Mouse (Mus musculus) erythroblast, adult 5-6 weeks (primary cell): ENCODE data around the gene Slc16a2. TPM values are rescaled to one million over a fixed set of nuclear protein-coding genes. Genes with fewer than 3 reads are reported as not detected.

Experiments used
- ATAC-seq: replicated peaks from 2 replicates; pipeline ENCODE4 v1.8.0; 2016; ENCODE audit warnings: moderate number of reproducible peaks, mild to moderate bottlenecking, moderate TSS enrichment, inconsistent platforms; ENCODE audit not compliant: poor library complexity, low FRiP score, severe bottlenecking
- total RNA-seq, 2 experiments: library from RNA; stranded (forward) in 1 of 2; stranded (reverse) in 1 of 2; fragments of 150-400 nt in 1 of 2; fragments of 200-764, 138-1000 nt in 1 of 2; gene quantifications; 2 replicates each; pipeline versions ENCODE4 v1.2.3 to v1.2.4; 2015 to 2017; ENCODE audit warnings: low replicate concordance in 2 of 2

The Slc16a2 gene
- total RNA-seq, 2 experiments from 2014 or later, result 0.19 TPM; not detected in 1

DNA sequence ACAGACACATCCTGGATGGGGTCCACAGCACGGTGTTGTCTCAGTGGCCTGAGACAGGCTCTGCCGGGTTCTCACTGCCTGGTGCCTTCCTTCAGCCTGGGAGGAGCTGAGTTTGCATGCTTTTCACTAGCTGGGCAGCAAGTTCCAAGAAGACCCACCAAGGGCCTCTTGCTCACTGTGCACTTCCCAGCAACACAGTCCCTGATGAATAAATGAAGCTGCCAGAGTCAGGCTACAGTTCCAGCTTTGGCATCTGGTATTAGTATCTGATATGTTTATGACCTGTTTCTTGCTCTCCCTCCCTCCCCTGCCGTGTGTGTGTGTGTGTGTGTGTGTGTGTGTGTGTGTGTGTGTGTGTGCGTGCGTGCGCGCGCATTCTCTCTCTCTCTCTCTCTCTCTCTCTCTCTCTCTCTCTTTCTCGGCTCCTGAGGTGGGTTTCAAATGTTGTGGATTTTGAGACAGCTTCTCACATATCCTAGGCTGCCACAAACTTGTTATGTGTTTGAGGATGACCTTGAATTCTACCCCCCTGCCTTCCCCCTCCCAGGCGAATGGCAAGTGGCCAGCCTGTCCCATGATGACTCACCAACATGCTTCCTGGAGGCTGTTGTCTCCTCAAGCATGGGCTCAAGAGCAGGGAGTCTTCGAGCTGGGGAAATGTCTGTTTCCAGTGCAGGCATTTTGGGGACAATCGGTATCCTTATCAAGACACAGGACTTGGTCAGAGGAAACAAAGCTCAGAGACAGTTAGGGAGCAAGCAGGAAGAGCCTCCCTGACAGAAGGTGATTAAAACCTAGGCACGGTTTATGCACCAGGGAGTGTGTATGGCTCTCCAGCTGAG, 80.3 kb downstream of the Slc16a2 start:
- no peak for ATAC-seq

DNA sequence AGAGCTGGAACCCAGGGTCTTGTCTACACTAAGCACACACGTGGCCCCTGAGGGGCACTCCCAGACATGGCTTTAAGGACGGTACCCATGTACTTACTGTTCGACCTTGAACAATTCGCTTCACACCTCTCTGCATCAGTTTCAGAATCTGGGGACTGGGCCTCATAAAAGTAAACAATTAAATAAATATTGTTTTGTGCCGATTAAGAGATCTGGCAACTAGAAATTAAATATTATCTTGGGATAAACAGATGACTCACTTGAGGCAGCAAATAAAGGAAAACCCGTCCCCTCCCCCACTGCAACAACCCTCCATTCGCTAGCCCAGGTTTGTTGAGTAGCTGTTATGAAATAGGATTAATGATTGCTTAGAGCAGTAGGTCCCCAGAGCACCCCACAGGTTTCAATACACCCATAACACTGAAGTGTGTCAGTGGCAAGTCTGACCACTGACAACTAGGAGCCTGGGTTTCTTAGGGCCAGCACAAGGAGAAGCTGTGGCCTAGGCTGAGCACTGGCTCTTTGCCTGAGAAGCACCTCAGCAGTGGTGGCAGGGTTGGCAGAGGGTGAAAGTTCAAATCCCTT, 87.7 kb downstream of the Slc16a2 start:
- ATAC-seq, result no peak

DNA sequence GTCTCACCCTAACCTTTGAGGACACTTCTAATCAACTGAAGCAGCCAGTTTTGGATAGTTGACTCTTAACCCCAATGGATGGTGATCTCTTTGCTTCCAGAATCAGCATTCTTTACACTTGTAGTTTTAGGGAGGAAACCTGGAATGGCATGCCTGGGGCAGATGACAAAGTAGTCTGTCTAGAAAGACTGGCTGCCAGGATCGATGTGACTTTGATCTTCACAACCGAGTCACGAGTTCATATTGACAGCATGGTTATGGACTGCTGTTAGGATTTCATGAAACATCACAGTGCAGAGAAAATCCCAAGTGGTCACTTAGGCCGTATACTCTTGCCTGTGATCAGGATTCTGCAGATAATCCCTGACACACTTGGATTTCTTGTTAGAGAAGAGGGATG, 88.7 kb downstream of the Slc16a2 start:
- no peak for ATAC-seq

DNA sequence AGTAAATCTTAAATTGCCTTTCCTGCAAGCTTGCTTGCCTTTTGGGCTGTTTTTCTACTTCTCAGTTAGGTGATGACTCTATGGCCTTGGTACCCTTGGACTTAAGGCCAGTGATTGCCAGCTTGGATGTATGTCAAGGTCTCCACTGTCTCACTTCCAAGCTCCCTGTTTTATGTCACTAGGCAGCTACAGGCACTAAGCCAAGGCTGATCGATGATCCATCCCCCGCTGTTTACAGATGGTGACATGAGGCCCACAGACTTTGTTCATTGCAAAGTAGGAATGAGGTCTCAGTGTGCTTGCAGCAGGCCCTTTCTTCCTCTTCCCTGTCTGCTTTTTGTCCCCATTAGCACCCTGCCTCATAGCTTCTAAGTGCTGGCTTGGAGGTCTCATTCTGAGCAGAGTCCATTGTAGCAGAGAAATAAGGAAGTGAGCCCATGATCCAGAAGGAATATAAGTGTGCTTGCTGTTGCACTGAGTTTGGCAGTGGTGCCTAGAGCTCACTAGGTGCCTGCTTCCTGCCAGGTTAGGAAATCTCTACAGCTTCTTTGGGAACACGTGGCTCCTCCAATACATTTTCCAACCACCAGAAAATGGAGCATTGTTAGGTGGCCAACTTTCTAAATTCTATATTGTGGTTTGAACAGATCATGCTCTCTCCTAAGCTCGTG, 89.6 kb downstream of the Slc16a2 start:
- ATAC-seq, result no peak

DNA sequence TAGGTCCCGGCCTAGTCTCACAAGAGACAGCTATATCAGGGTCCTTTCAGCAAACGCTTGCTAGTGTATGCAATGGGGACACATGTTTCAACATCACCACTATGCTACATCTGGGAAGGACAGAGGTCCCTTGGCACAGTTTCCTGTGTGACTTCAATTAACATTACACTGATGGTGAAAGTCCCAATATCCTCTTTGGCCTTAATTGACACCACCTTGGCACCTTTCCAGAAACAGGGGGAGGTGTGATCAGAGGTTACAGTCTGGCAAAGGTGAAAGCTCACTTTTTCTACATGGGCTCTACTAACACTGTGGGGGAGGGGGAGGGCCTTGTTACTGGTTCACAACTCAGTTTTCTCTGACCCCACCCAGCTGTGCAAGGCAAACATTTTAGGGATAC, 99.3 kb downstream of the Slc16a2 start:
- no peak for ATAC-seq

DNA sequence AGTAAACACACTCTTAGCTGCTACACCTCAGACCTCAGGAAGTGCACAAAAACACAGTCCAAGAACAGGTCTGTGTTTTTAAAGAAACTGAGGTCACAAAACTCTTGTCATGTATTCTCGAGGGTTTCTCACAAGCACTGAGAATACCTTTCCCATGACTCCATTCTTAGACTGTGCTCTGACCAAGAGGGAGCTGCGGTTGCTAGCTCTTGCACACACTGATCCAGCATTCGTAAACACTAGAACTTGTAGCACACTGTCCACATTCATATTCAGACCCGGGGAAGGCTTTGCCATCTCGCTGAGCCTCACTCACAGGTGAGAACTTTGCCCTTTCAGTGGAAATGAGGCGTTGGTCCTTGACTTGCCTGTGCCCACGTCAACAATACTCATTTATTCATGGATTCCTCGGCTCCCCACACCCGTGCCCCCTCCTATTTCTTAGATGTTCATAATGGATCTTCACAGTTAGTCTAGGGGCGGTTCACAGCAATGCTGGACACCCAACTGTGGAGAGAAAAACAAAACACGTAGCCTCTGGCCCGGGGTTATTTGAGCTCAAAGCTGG, 102.1 kb downstream of the Slc16a2 start:
- no peak for ATAC-seq

DNA sequence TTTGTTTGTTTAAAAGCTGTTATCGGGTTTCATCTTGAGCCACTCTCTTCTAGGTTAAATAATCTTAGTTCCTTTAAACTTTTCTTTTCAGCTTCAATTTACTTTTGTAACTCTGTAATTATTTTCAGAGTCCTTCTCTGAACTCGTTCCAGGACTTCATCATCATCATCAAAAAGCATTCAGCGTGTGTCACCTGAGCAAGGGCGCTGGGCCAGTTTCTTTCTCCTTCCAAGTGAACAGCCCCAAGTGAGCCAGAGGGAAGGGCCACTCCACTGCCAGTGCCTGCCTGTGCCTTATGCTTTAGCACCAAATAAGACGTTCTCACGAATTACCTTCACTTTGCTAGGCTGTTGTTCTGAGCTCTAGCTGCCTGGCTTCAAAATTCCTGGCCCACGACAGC, 108.9 kb downstream of the Slc16a2 start:
- ATAC-seq, result no peak

DNA sequence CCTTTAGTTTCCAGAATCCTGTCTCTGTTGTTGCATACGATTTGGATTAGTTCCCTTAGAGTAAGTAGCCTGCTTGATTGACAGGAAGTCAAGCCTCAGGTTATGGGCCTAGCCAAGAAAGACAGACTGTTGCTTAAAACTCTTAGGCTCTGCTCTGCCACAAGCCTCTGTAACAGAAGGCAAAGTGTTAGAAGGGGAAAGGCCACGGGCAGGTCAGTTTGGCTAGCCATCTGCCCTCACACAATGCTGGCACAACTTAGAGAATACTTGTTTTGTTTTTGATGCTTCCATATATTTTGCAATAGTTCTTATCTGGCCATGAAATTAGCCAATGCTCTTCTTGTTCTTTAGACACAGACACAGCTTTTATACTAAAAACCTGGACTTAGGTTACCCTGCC, 112.1 kb downstream of the Slc16a2 start:
- no peak for ATAC-seq

DNA sequence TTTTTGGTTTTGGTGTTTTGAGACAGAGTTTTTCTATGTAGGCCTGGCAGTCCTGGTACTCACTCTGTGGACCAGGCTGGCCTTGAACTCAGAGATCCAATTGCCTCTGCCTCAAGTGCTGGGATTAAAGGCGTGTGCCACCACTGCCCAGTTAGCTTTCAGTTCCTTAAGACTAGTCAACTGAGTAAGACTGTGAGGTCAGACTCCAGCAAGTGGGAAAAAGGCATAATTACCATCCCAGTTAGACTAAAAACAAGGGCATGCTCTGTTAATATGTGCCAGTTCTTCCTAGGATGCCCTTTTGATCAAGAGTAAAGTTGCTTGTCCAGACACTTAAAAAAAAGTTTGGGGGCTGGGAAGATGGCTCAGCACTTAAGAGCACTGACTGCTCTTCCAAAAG, 113.2 kb downstream of the Slc16a2 start:
- ATAC-seq, result no peak

DNA sequence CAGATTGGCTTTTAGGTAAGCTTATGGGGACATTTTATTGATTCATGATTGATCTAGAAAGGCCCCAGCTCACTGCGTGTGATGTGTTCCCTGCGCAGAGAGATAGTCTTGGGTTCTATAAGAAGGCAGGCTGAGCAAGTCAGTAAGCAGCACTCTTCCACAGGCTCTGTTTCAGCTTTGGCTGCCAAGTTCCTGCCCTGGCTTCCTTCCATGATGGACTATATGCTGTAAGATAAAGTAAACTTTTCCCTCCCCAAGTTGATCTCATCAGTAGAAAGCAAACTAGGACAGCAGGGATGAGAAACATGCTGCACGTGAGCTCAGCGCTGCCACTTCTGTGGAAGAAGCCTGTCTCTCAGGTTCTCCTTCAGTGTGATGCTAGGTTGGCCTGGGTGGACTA, 117.2 kb downstream of the Slc16a2 start:
- ATAC-seq, result no peak

DNA sequence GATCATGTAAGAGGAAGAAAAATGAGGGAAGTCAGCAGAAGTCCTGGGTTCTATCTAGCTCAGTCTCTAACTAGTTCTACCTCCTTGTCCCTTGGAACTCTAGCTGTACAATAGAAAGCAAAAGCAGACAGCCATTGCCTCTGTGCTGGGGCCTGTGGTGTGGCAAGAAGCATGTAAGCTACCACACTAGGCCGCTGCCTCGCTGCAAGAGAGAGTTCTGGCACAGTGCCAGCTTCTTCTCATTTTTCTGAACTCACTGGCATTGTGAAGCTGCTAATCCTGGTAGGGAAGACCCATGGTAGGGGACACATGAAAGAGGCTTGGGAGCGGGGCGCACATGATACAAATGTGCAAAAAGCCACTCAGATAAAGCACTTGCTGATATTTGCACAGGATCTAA, 117.8 kb downstream of the Slc16a2 start:
- ATAC-seq, result no peak

DNA sequence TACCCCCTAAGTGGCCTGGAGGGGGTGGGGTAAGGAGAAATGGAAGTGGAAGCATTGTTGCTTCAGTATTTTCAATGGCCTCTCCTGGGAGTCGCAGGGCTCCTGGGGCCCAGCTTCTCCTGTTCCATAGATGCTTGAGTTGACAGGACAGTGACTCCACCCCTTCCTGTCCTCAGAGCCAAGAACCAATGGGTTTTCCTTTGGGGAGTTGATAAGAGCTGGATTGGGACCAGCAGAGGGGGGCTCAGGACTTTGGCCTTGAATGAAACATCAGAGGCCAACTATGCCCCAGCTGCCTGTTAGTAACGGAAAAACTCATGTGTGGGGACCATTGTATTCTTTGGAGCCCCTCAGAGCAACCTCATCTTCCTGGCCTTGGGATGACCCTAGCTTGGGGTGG, 124.0 kb downstream of the Slc16a2 start:
- no peak for ATAC-seq

DNA sequence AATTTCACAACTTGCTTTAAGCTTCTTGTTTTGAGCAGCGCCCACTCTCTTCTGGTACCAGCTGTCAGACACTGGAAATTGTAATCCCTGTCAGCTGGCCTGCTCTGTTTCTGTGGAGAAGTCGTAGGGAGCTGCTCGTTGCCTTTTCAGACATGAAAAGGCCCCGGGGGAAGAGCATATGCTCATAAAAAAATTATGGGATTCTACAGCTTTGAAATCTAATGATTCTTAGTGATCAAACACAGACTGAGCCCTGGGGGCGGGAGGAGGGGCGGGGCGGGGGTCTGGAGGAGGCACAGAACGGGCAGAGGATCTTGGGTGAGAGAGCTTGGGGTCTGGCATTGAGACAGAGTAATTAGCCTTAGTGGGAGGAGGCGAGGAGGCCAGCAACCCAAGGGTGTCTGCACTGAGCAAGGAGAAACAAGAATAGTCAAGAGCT, 125.7 kb downstream of the Slc16a2 start:
- ATAC-seq, result no peak

DNA sequence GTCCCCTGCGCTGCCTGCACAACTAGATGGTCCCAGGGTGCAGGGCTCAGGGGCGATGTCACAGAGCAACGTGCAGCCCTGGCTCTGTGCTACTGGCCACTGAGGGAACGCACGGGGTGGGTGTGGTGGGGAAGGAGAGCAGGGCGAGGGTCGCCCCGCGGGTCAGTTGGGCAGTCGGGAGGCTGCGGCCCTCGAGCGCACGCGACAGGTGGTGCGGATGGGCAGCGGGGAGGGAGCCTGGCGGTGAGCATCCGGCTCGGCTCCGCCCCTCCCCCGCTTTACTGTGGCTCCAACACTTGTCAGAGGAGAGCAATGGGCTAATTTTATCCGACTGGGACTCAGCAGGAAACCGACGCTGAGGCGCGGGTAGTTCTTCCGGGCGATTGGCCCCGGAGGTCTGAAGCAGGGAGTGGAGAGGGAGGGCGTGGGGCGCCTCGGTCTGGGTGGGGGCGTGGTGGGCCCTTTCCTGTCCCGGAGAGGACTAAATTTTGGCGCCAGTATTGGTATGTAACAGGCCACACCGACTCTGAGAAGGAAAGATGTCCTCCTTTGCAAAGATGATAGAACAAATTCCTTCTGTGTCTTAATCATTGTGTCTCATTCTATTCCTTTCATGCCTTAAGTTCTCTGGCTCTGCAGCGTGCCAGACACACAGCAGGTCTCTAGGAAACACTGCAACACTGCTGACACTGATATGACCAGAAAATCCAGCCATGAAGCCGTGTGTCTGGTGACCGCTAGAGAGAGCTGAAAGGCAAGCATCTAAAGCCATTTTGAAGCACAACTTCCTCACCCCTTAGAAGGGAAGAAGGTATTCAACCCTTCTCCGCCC, 126.4 kb downstream of the Slc16a2 start:
- ATAC-seq, result no peak

DNA sequence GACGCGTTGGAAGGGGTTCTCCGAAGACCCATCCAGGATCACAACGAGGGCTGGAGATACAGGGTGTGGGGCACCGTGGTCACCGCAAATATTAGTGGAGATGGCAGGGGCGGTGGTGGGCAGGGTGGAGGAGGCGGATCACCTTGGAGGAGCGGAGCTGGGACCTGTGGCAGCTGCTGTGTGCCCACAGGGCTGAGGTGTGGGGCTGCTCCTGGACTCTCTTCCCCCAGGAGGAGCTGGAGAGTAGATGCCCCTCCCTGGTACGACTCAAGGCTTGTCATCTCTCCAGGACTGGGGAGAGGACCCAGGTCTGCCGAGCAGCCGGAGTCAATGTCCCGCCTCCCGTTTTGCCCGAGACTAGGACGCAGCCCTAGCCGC, 127.0 kb downstream of the Slc16a2 start:
- ATAC-seq, result no peak

DNA sequence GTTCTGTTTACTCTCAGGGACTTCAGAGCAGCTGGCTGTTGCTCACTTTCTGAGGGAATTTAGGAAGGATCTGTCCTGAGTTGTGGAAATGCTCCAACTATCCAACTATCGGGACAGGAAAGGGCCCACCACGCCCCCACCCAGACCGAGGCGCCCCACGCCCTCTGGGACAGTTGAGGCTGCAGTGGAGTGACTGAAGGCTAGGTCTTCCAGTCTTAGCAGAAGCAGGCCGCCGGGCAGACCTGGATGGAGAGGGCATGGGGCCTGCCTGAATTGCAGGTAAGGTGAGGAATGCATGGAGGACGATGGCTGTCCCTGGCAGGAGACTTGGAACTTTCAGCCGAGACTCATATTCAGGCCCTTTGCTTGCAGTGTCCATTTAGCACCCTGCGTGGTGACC, 127.4 kb downstream of the Slc16a2 start:
- no peak for ATAC-seq

DNA sequence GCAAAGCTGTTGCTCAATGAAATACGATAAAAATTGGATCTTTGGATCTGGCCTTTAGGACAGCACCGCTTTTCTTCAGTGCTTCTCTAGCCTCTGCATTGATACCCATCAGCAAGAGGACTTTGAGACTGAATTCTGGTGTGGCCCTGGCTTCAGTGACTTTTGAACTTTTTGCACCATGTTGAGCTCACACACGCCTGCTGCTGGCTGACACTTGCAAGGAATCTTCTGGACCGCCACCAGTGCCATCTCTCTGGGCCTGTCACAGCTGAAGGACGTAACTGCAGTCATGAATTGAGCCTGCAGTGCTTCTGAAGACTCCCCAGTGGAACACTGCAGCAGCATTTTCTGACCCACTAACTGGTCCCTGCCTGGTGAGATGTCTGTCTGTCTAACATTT, 128.9 kb downstream of the Slc16a2 start:
- ATAC-seq, result no peak

DNA sequence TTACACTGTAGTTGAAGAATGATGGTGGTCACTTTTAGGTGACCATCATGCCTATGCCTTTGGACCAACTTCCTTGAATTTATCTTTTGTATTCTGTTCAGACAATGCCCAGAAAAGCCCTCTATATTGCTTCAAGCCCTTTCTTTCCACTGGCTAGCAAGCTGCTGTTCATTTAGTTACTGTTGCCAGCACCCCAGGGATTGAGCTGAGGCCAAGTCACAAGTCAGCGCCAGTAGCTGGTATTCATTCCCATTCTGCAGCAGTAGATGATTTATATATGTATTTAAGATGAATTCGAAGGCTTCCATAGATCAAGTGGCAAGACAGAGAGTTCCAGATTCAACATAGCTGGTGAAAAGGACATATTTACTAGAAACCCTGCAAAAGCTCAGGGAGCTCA, 133.2 kb downstream of the Slc16a2 start:
- ATAC-seq, result no peak

DNA sequence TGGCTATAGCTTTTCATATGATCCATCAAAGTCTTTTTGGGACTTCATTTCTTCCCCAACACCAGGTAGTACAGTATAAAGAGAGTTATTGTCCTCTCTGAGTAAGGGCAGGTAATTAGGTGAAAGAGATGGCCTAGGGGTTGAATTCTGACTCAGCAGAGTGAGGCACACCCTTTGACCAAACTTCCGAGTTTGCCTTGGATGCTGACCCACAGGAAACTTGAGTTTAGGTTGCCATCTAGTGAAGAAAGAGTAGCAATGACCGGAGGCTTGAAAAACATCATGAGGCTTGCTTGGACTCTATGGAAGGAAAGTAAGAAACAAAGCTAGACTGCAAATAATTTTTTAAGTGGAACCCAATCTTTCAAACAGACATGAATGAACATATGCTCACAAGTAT, 147.1 kb downstream of the Slc16a2 start:
- no peak for ATAC-seq

DNA sequence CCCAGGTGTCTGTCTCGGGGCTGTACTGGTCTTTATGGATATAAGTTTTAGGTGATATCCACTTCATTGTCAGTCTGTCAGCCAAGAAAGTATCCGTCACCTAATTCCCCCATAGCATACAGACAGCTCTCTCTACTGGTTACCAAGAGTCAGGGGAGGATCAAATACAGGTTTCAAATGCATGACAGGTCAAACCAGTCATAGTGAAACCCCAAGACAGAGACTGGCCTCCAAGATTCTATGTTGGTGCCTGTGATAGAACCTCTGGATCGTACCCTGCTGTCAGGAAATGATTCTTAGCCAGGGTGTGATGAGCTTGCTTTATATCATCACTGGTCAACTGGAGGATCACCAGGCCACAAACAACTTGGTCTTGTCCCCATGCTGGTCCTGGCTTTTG, 148.0 kb downstream of the Slc16a2 start:
- ATAC-seq, result no peak
